Mouse (Mus musculus) neural tube, embryonic 12.5 days (tissue): ENCODE measurements around the gene Pgm2. TPM values are rescaled to one million over a fixed set of nuclear protein-coding genes. Genes with fewer than 3 reads are reported as not detected.
A peak's percentile ranks its signal among the peaks of the same experiment; 100 is the strongest.

Experiments used
- ATAC-seq: fragments of 200-750 bp; cut with Nextera tagmentation; 2 replicates; pipeline ENCODE4 v1.8.0; 2017; ENCODE audit warnings: low read depth, mild to moderate bottlenecking, moderate TSS enrichment, moderate library complexity; ENCODE audit not compliant: low FRiP score
- H3K27ac ChIP-seq: fragments of 300-500 bp; sonication (generic); 2 replicates; pipeline ENCODE4 v1.5.1; 2016
- H3K27me3 ChIP-seq: fragments of 300-500 bp; sonication (generic); replicated peaks from 2 replicates; pipeline ENCODE4 v1.6.1; 2016; ENCODE audit warnings: mild to moderate bottlenecking
- H3K36me3 ChIP-seq: fragments of 300-500 bp; sonication (generic); 2 replicates; pipeline ENCODE4 v1.6.1; 2016; ENCODE audit warnings: mild to moderate bottlenecking
- H3K4me1 ChIP-seq: fragments of 300-500 bp; sonication (generic); 2 replicates; pipeline ENCODE4 v1.6.1; 2016
- H3K4me2 ChIP-seq: fragments of 300-500 bp; sonication (generic); replicated peaks from 2 replicates; pipeline ENCODE4 v1.6.1; 2016; ENCODE audit warnings: mild to moderate bottlenecking
- H3K4me3 ChIP-seq: fragments of 300-500 bp; sonication (generic); 2 replicates; pipeline ENCODE4 v1.5.1; 2016
- H3K9ac ChIP-seq: fragments of 300-500 bp; sonication (generic); 2 replicates; pipeline ENCODE4 v1.6.1; 2016; ENCODE audit warnings: mild to moderate bottlenecking
- H3K9me3 ChIP-seq: fragments of 300-500 bp; sonication (generic); 2 replicates; pipeline ENCODE4 v1.6.1; 2016; ENCODE audit warnings: mild to moderate bottlenecking
- WGBS: fragments of 180-500 bp; shearing (Covaris S2); methylation state at CpG from one replicate; pipeline ENCODE4 v1.1.7; 2016; 5-methylcytosine and 5-hydroxymethylcytosine counted together
- polyA plus RNA-seq: library from polyadenylated mRNA; unstranded; fragments of >200 nt; fragmentation: Nextera tagmentation; extraction: Ambion mirVana; gene quantifications from 2 replicates; pipeline ENCODE4 v1.2.1, GENCODE M21; 2016

Gene Pgm2
- polyA plus RNA-seq = 28.8 and 31.0 TPM in 2 replicates

- peaks cover 4% of the 10 kb centered on the region; the same call in 1 of the 2 replicates for H3K36me3 ChIP-seq
- H3K4me1 ChIP-seq = 0 out of 2 replicates have a peak, but pooled peaks cover 6% of the 10 kb centered on the region
- H3K27me3 ChIP-seq = no peaks in the 10 kb centered on the region
- H3K27ac ChIP-seq = no peak within 1 kb of the TSS
- H3K4me3 ChIP-seq = peak within 1 kb of the TSS; percentile 66
- ATAC-seq = peak; percentile 98
- under 1% methylated on average over 43 of the region's 43 CpGs for WGBS
- H3K9me3 ChIP-seq = no peaks in the 10 kb centered on the region
- peak within 1 kb of the TSS; percentile 82 for H3K4me2 ChIP-seq
- H3K9ac ChIP-seq = peak within 1 kb of the TSS; percentile 82
Measured at GRCm38 (mm10) chr5:64092748-64093292, at the start of gene Pgm2. Gene Pgm2, plus strand, starts transcription at chr5:64092950.

DNA sequence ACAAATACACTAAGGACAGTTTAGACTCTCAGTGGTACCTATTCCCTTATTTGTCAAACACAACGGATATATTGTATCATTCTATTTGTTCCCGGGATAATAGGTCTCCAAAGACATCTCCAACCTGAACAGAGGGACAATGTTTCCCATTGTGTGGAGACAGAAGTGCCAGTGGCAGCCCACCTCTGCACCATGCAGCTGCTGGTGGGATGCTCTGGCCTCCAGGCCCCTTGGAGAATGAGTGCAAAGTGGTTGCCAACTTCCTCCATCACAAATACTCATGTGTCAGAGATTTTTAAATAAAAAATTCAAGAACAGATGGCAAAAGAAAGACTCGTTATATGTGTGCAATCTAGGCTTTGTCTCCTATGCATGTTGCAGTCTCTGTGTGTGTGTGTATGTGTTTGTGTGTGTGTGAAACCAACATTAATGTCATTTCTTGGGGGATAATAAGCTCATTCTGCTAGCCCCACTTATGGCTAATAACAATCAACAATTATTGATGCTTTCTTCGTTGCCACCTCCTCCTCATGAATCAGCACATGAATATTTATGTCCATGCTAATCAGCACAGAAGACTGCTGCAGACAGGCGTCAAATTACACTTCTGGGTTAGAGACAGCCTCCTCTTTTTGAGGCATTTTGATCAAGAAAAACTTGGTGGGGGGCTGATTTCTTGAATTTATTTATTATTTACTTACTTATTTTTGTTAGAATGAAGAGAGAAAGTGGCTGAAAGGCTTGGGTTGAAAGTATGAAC, 48.9 kb upstream of the Pgm2 start:
- no peaks in the 10 kb centered on the region for H3K27me3 ChIP-seq
- H3K27ac ChIP-seq = no peak overlapping the region
- peak; percentile 42; the same call in 1 of the 2 replicates for ATAC-seq
- no peak overlapping the region for H3K4me2 ChIP-seq
- peaks cover 12% of the 10 kb centered on the region for H3K4me1 ChIP-seq
- no peaks in the 10 kb centered on the region for H3K9me3 ChIP-seq
- no peak overlapping the region for H3K4me3 ChIP-seq
- 47% methylated on average over 5 of the region's 5 CpGs for WGBS
- no peak overlapping the region for H3K9ac ChIP-seq
- H3K36me3 ChIP-seq = no peaks in the 10 kb centered on the region

GRCm38 (mm10) chr5:64044790-64045189, 48.0 kb upstream of the Pgm2 start:
- Histone ChIP-seq H3K9ac (no peak overlapping the region), H3K4me1 (peaks cover 12% of the 10 kb centered on the region), H3K9me3 (no peaks in the 10 kb centered on the region), H3K27ac (no peak overlapping the region), H3K4me2 (no peak overlapping the region), H3K27me3 (no peaks in the 10 kb centered on the region), H3K4me3 (no peak overlapping the region), H3K36me3 (no peaks in the 10 kb centered on the region)
- 91% methylated on average over 18 of the region's 18 CpGs for WGBS
- peak; percentile 27; the same call in 1 of the 2 replicates for ATAC-seq

DNA sequence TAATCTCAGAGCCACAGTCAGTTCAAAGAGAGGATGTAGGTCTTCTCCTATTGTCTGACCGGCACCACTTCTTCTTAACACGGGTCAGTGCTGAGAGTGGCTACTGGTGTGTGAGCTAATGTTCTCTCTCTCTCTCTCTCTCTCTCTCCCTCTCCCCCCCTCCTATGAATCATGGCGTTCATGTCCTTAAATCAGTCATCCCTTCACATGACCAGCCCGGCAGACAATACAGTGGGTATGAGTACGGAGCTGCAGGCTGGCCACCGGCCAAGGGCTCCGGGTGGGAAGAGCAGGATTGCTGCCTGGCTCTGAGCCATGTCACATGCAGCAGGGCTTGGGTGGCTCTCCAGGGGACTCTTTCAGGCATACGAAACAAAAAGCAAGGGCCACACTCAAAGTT, 47.2 kb upstream of the Pgm2 start:
- 46% methylated on average over 8 of the region's 8 CpGs for WGBS
- Histone ChIP-seq H3K9ac (no peak overlapping the region), H3K4me1 (peaks cover 12% of the 10 kb centered on the region), H3K4me3 (no peak overlapping the region), H3K9me3 (no peaks in the 10 kb centered on the region), H3K27ac (no peak overlapping the region), H3K36me3 (no peaks in the 10 kb centered on the region), H3K4me2 (no peak overlapping the region), H3K27me3 (no peaks in the 10 kb centered on the region)
- ATAC-seq = peak; percentile 88

DNA sequence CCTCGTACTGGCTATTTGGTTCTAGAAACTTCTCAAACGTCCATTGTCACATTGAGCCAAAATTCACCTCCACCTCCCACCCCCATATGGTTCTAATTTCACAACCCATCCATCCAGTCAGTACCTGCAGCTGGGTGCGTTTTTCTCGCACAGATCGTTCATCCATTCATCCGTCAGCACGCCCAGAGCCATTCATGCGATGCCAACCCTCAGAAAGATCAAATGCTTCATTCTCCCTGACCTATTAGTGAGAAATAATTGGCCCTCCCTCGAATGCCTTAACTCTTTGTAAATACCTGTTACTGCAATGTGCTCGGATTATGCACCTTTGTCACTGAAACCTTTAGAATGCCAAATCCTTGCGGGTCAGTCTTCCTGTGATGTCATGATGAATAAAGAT, 45.8 kb upstream of the Pgm2 start:
- 80% methylated on average over 11 of the region's 11 CpGs for WGBS

DNA sequence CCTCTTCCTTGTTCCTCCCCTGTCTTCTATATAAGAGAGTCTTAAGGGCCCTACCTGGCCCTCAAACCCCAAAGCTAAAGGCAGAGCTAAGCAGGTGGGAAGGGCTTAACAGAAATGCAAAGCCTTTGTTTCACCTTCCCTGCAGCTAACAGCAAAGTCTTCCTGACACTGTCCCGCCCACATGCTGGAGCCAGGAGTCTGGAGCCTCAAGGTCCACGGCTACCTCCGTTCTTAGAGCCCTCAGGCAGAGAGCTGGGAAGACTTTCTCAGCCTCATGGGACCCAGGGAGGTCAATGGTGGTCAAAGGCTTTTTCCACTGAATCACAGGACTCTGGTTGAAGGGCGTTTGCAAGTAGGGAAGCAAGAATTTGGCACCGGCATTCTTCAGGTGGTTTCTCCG, 44.8 kb upstream of the Pgm2 start:
- no peaks in the 10 kb centered on the region for H3K36me3 ChIP-seq
- no peaks in the 10 kb centered on the region for H3K9me3 ChIP-seq
- H3K4me3 ChIP-seq = no peak overlapping the region
- no peak for ATAC-seq
- no peak overlapping the region for H3K4me2 ChIP-seq
- 66% methylated on average over 6 of the region's 6 CpGs for WGBS
- peaks cover 12% of the 10 kb centered on the region for H3K4me1 ChIP-seq
- H3K27me3 ChIP-seq = no peaks in the 10 kb centered on the region
- H3K9ac ChIP-seq = no peak overlapping the region
- no peak overlapping the region for H3K27ac ChIP-seq

More for the DNA sequence above, 45.8 kb upstream of the Pgm2 start:
- no peak for ATAC-seq
- Histone ChIP-seq H3K27ac (no peak overlapping the region), H3K27me3 (no peaks in the 10 kb centered on the region), H3K9ac (no peak overlapping the region), H3K4me3 (no peak overlapping the region), H3K4me2 (no peak overlapping the region), H3K4me1 (peaks cover 12% of the 10 kb centered on the region), H3K36me3 (no peaks in the 10 kb centered on the region), H3K9me3 (no peaks in the 10 kb centered on the region)

- Histone ChIP-seq H3K9me3 (no peaks in the 10 kb centered on the region), H3K4me3 (no peak overlapping the region), H3K4me2 (no peak overlapping the region), H3K27me3 (no peaks in the 10 kb centered on the region), H3K9ac (no peak overlapping the region), H3K4me1 (peaks cover 12% of the 10 kb centered on the region), H3K36me3 (no peaks in the 10 kb centered on the region), H3K27ac (no peak overlapping the region)
- ATAC-seq = no peak
- 70% methylated on average over 3 of the region's 3 CpGs for WGBS
Measured at GRCm38 (mm10) chr5:64048605-64049004, 44.1 kb upstream of the Pgm2 start.

DNA sequence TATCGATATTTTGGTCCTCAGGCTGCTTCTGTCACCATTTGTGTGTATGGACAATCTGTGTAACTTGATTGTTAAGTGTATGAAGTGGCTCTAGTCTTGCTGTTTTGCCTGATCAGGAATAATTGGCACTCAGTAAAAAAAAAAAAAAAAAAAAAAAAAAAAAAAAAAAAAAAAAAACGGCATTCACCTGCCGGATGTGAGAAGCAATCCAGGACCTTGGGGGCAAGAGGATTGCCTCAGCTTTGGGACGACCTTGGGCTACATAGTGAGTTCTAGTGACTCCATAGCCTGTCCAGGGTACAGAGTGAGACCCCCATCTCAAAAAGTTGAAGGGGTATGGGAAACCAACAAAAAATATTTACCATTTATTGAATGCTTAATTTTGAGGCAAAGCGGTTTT, 43.5 kb upstream of the Pgm2 start:
- ATAC-seq = no peak
- Histone ChIP-seq H3K27ac (no peak overlapping the region), H3K36me3 (no peaks in the 10 kb centered on the region), H3K9me3 (no peaks in the 10 kb centered on the region), H3K9ac (no peak overlapping the region), H3K4me3 (no peak overlapping the region), H3K27me3 (no peaks in the 10 kb centered on the region), H3K4me2 (no peak overlapping the region), H3K4me1 (peaks cover 7% of the 10 kb centered on the region)
- WGBS = 84% methylated on average over 5 of the region's 5 CpGs

GRCm38 (mm10) chr5:64053010-64053409, 39.7 kb upstream of the Pgm2 start:
- H3K36me3 ChIP-seq = no peaks in the 10 kb centered on the region
- no peaks in the 10 kb centered on the region for H3K9me3 ChIP-seq
- no peak for ATAC-seq
- WGBS = 95% methylated on average over 5 of the region's 5 CpGs
- H3K27ac ChIP-seq = no peak overlapping the region
- H3K27me3 ChIP-seq = no peaks in the 10 kb centered on the region
- no peak overlapping the region for H3K9ac ChIP-seq
- H3K4me2 ChIP-seq = no peak overlapping the region
- no peak overlapping the region for H3K4me3 ChIP-seq
- no peaks in the 10 kb centered on the region for H3K4me1 ChIP-seq

GRCm38 (mm10) chr5:64056210-64056609, 36.5 kb upstream of the Pgm2 start:
- no peak overlapping the region for H3K4me2 ChIP-seq
- 92% methylated on average over 6 of the region's 6 CpGs for WGBS
- H3K4me3 ChIP-seq = no peak overlapping the region
- no peaks in the 10 kb centered on the region for H3K36me3 ChIP-seq
- H3K27ac ChIP-seq = no peak overlapping the region
- ATAC-seq = no peak
- H3K9ac ChIP-seq = no peak overlapping the region
- H3K4me1 ChIP-seq = no peaks in the 10 kb centered on the region
- no peaks in the 10 kb centered on the region for H3K27me3 ChIP-seq
- no peaks in the 10 kb centered on the region for H3K9me3 ChIP-seq

DNA sequence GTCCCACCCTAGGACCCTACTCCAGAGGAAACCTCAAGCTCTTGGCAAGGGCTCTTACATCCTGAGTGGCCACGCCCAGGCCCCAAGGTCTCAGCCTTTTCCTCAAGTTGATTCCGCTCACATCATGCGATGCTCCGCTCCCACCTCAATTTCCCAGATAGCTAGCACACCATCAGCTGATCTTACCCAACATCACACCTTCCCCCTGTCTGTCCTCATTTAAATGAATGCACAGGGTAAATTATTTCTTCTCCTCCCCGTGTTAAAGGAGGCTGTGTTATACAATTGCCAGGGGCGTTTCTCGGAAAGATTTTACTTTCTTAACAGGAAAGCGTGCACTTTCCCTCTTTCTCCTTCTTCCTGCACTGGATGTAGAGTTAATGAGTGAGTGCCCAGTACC, 31.9 kb upstream of the Pgm2 start:
- no peak overlapping the region for H3K27ac ChIP-seq
- no peaks in the 10 kb centered on the region for H3K4me1 ChIP-seq
- no peaks in the 10 kb centered on the region for H3K27me3 ChIP-seq
- no peak overlapping the region for H3K4me2 ChIP-seq
- WGBS = 95% methylated on average over 8 of the region's 8 CpGs
- no peaks in the 10 kb centered on the region for H3K9me3 ChIP-seq
- ATAC-seq = no peak
- no peaks in the 10 kb centered on the region for H3K36me3 ChIP-seq
- H3K9ac ChIP-seq = no peak overlapping the region
- no peak overlapping the region for H3K4me3 ChIP-seq

DNA sequence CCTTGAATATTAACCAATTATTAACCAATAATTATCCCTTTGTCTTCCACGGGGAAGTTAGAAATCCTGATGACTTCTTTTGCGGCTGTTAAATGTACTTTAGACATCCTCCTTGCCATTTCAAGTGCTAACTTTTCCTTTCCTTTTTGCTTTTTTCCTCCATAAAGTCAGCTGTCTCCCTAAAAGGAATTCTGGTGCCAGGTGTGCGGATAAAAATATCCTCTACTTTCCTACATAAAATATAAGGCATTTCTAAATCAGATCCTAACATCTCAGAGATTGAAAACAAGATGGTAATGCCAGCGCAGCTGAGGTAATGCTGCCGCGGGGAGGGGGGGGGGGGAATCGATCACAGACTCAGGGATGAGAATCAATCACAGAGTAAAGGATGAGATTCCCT, 31.1 kb upstream of the Pgm2 start:
- Histone ChIP-seq H3K4me2 (no peak overlapping the region), H3K4me3 (no peak overlapping the region), H3K36me3 (no peaks in the 10 kb centered on the region), H3K4me1 (no peaks in the 10 kb centered on the region), H3K27ac (no peak overlapping the region), H3K9me3 (no peaks in the 10 kb centered on the region), H3K9ac (no peak overlapping the region), H3K27me3 (no peaks in the 10 kb centered on the region)
- no peak for ATAC-seq
- 85% methylated on average over 7 of the region's 7 CpGs for WGBS
